Mouse (Mus musculus) olfactory bulb, adult 2 months (tissue): ENCODE results near the gene Zwilch.

Experiments
- CTCF ChIP-seq: fragments of 200-500 bp; IDR thresholded peaks from 2 replicates; pipeline ENCODE4 v1.5.1; 2012; ENCODE audit warnings: low read depth, mild to moderate bottlenecking, low read length, moderate library complexity; ENCODE audit not compliant: insufficient read depth
- POLR2A ChIP-seq: fragments of 200-500 bp; IDR thresholded peaks from 2 replicates; pipeline ENCODE4 v1.6.1; 2012; ENCODE audit warnings: mild to moderate bottlenecking, low read depth, low read length, moderate library complexity; ENCODE audit not compliant: insufficient read depth

GRCm38 (mm10) chr9:64110502-64110901, 62.4 kb downstream of the Zwilch start:
- TF ChIP-seq POLR2A (no peak), CTCF (no peak)
